Mouse (Mus musculus) left cerebral cortex, postnatal 10 days (tissue): ENCODE results near the gene Ggta1. TPM values are rescaled to one million over a fixed set of nuclear protein-coding genes. Genes with fewer than 3 reads are reported as not detected.
A peak's percentile ranks its signal among the peaks of the same experiment; 100 is the strongest.

ENCODE experiments used
- DNase-seq, 2 experiments: peaks; one replicate each; pipeline ENCODE4 v3.0.0; 2021 to 2022; ENCODE audit warnings: low spot score in 2 of 2, mixed read lengths in 1 of 2; ENCODE audit errors: extremely low spot score in 1 of 2
- intact Hi-C: fragments of 180-260 bp; cut with DNase I; formaldehyde crosslinking; loops from one replicate; pipeline ENCODE4 v1.15.1; 2025
- total RNA-seq, 2 experiments: library from RNA; stranded (reverse); gene quantifications; 2 replicates each; pipeline ENCODE4 v1.2.3; 2021

The Ggta1 gene
- total RNA-seq, 2 experiments from 2014 or later: 3.7 to 4.2 TPM

GRCm38 (mm10) chr2:35446798-35447197 lies 16.2 kb downstream of the Ggta1 start:
- DNase-seq: peak in 1 of 2 experiments; percentile 43
- intact Hi-C loops: no loop called here

DNA sequence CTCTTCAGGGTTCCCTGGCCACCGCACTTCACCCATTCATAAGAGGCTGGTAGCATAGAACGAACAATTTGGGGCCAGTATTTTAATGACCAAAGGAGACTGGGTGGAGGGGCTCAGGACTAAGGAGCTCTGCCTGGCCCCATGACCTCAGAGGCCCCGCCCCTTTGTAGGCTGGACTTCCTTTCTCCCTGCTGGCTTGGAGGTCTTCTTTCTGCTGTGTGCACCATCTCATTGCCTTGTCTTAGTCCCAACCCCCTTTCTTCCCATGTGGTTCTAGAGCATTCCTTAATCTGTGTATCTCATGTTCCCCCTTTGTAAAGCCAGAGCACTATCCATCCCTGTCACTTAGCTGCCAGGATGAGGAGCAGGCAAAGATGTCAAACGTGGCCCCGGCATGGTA lies 16.7 kb downstream of the Ggta1 start:
- no peak for DNase-seq
- intact Hi-C loops: no loop called here

- no peak for DNase-seq
- intact Hi-C loops: no loop called here
Measured at GRCm38 (mm10) chr2:35445610-35446009, 17.4 kb downstream of the Ggta1 start.

DNA sequence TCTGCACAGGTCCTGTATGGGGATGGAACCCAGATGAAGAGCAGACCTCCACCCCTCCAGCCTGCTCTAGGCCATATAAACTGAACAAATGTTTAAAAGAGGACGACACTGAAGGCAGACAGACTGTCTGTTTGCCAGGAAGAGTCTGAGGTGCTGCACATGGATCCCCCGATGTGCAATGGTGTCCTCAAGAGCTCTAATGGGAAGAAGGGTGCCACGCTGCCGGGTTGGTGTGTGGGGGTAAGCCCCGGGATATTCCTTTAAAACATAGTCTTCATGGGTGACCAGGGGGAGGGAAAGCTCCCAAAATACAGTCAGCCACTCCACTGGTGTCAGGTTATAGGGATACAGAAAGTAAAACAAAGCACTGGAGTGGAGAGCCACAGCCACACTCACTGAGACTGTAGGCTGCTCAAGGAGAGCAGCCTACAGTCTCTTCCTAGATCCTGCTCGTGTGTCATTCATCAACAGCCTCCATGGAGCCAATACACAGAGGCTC lies 18.2 kb downstream of the Ggta1 start:
- intact Hi-C loops: no loop called here

DNA sequence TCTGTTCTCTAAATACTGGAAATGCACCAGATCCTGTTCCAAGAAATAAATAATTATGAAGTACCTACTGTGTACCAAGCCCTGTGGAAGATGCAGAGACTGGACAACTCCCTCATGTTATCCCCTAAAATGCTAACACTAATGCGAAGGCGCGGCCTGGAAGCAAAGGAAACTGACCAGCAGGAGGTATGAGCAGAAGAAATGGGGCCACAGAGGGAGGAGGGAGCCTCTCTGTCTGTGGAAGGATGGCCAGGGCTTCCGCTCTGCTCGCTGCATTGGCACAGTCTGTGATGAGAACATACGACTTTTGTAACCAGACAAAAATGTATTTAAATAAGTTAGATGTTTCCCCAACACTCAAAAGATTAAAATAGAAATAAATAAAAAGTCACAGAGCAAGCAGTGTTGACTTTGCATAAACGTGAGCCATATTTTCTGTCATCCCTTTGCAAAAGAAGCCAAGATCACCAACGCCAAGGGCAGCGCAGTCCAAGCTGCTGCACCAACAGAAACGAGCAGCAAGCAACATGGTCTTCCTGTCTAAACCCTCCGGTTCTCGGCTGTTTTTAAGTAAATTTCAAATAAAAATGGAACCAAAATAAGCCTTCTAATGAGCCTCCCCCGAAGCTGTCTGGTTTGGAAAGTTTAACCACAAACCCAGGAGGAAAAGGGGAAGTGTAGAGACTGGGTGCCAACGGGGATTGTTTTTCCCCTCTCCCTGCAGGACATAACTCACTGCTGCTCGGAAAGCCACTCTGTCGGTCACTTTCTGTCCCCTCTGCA lies 18.9 kb downstream of the Ggta1 start:
- DNase-seq: peak in 1 of 2 experiments; percentile 44
- intact Hi-C loops: no loop called here

More for the DNA sequence above, 18.2 kb downstream of the Ggta1 start:
- no peak for DNase-seq

DNA sequence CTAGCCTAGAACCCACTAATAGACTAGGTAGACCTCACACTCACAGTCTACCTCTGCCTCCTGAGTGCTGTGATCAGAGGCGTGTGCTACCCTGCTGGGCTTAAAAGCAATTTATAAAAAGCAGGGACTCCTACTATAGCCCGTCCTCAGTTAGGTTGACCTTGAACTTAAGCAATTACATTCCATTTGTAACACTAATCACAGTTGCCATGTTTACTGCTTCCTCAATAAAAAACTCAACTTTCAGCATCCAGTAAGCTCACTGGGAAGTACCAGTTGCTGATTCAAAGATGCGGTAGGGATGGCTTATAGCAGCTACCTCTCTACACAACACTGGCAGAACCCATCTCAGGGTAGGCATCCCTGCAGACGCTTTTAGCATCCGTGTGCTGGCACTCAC lies 19.7 kb downstream of the Ggta1 start:
- intact Hi-C loops: no loop called here

DNA sequence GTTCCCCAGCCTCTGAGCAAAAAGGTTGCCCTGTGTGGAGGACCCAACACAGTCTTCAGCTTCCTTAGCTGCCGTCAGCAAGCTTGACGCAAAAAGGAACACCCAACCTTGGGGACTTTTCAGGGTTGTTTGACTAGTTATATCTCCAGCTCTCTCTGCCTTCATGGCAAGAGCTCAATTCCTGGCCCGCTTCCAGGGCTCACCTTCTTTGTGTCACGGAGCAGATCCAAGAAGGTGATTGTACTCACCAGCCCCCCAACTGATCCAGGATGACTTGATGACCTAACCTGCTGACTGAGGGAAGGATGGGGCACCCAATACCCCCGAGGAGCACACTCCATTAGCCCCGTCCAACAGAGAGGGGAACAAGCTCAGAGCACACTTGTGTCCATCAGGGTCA lies 21.0 kb downstream of the Ggta1 start:
- intact Hi-C loops: no loop called here
- peak in 1 of 2 experiments; percentile 46 for DNase-seq

More for the DNA sequence above, 19.7 kb downstream of the Ggta1 start:
- DNase-seq: no peak

GRCm38 (mm10) chr2:35441419-35441818 lies 21.6 kb downstream of the Ggta1 start:
- intact Hi-C loops: no loop called here
- no peak for DNase-seq

GRCm38 (mm10) chr2:35440480-35440879 lies 22.6 kb downstream of the Ggta1 start:
- intact Hi-C loops: no loop called here
- DNase-seq: no peak

- DNase-seq: no peak
- intact Hi-C loops: no loop called here
Measured at GRCm38 (mm10) chr2:35437796-35438195, 25.2 kb downstream of the Ggta1 start.

DNA sequence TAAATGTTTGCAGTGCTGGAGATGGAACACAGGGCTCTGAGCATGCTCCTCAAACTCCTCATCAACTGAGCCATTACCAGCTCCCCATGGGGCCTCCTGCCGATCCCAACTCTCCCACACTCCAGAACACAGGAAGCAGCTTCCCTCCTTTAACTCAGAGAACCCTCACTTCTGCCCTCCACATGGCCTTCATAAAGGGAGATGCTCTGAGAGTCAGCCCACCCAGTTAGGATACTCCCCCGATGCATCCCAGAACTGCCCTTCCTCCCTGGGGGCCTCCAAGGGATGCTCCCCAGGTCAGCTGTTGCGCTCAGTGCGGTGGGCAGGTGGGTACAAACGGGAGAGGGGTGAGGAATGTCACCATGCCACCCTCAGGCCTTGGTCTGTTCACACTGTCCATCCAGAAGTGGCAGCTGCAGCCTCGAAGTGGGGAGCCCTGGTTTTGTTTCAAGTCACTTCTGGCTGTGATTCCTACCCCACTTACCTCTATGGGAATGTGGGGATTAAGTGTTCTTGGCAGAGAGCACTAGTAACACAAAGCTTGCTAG lies 28.4 kb downstream of the Ggta1 start:
- DNase-seq: no peak
- intact Hi-C loops: no loop called here

DNA sequence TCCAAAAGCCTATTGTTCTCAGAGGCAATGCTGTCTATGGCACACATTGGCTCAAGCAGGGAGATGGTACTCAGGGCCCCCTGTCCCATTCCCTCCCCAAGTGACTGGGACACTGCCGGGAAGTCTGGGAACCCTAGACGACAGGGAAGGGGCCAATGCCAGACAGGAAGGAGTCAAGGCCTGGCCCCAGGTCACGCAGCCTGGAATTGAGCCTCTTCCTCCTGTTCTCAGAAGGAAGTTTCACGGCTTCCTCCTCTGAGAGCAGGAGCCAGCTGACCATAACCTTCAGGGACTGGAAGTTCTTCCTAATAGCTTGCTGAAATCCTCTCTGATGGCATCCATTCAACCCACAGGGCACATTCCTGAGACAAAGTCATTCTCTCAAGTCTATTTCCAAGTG lies 29.6 kb downstream of the Ggta1 start:
- no peak for DNase-seq
- intact Hi-C loops: no loop called here

DNA sequence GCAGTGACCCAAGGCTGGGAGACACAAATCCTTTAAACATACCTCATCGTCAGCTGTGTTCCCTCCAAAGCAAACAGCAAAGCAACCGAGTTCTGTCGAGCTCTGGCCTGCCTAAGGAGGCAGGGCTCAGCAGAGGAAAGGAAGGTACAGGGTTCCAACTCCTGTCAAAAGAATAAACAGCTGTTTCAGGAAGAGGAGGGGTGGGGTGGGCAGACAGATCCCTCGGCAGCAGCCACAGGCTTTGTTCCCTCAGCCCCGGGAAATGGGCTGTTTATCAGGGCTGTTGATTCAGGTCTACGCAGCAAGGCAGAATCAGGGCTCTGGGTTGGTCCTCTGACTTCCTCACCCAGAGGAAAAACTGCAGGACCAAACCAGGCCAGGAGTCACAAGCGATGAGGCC lies 30.6 kb downstream of the Ggta1 start:
- intact Hi-C loops: no loop called here

DNA sequence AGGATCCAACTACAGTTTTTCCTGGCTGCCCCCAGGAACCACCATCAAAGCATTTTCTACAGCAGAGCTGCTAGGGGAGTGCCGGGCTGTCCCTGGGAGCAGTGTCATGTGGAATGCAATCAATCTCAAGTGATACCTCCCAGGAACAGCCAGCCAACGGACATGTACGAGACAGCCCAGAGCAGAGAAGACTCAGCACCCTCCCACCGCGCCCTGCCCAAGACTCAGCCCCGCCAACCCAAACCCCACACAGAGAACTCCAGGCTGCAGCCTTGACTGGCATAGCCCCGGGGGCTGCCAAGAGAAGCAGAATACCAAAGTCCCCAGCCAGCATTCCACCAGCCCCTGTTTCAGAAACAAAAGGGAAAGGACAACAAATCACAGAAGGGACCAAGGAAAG lies 31.0 kb downstream of the Ggta1 start:
- intact Hi-C loops: no loop called here
- DNase-seq: no peak

More for the DNA sequence above, 30.6 kb downstream of the Ggta1 start:
- no peak for DNase-seq

GRCm38 (mm10) chr2:35430806-35431205 lies 32.2 kb downstream of the Ggta1 start:
- DNase-seq: no peak
- intact Hi-C loops: no loop called here

GRCm38 (mm10) chr2:35428615-35429300 lies 34.3 kb downstream of the Ggta1 start:
- intact Hi-C loops: no loop called here
- DNase-seq: no peak

- intact Hi-C loops: no loop called here
- DNase-seq: no peak
Measured at GRCm38 (mm10) chr2:35427559-35427958, 35.5 kb downstream of the Ggta1 start.

- intact Hi-C loops: no loop called here
Measured at GRCm38 (mm10) chr2:35423711-35424339, 39.2 kb downstream of the Ggta1 start.

GRCm38 (mm10) chr2:35422384-35422783 lies 40.6 kb downstream of the Ggta1 start:
- intact Hi-C loops: no loop called here

More at GRCm38 (mm10) chr2:35423711-35424339, 39.2 kb downstream of the Ggta1 start:
- no peak for DNase-seq

More at GRCm38 (mm10) chr2:35422384-35422783, 40.6 kb downstream of the Ggta1 start:
- no peak for DNase-seq
